Mouse (Mus musculus) monocyte, adult 2 months (primary cell): Measurements from ENCODE around the gene Ssh2.

Experiments used
- DNase-seq, 2 experiments: peaks; one replicate each; pipeline ENCODE4 v3.0.0; 2022; ENCODE audit warnings: low spot score in 2 of 2, low read depth in 1 of 2

Gene Ssh2

GRCm38 (mm10) chr11:77504377-77504776, 288.3 kb downstream of the Ssh2 start:
- DNase-seq = no peak

- no peak for DNase-seq
Measured at GRCm38 (mm10) chr11:77505291-77505980, 289.3 kb downstream of the Ssh2 start.

GRCm38 (mm10) chr11:77506273-77506672, 290.2 kb downstream of the Ssh2 start:
- DNase-seq = no peak

DNA sequence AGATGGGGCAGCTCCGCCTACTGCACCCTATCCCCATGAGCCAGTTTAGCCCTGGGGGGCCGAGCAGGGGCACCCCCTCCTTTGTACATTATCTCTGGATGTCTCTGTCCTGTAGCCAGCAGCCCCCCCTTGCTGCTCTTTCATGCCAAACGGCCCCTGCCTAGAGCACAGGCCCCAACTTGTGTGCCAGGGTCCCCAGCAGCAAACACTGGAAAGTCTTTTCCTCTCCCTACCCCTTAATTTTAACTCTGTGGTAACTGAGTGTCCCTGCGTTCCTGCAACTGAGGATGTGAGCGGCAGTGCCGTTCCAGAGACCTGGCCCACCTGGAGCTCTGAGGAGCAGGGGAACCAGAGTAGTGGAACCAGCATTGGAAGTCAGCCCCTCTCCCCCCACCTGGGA, 290.9 kb downstream of the Ssh2 start:
- DNase-seq = no peak

DNA sequence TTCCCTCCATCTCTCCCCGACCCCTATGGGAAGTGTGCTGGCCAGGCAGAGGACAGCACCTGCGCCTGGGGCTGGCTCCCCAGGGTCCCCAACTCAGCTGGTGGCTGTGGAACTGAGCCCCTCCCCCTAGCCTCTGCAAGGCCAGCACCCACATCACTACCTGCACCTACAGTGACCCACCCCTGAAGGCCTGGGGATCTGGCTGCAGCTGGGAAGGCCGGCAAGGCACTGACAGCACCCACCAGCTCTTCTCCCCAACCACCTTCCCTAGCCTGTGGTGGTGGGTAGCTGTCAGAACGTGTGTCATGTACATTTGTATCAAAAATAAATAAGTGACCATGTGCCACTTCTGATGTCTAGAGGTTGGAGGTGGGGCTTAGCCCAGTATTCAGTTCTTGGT, 291.3 kb downstream of the Ssh2 start:
- DNase-seq = no peak

- DNase-seq = peak in 1 of 2 experiments; percentile 68
Measured at GRCm38 (mm10) chr11:77508068-77509021, 292.3 kb downstream of the Ssh2 start.
